Mouse (Mus musculus): ENCODE data around the gene Dgkg. TPM values are rescaled to one million over a fixed set of nuclear protein-coding genes. Genes with fewer than 3 reads are reported as not detected.
A peak's percentile ranks its signal among the peaks of the same experiment; 100 is the strongest.

Gene Dgkg
- polyA plus RNA-seq, 1 experiment from 2014 or later: 2.1 TPM

GRCm38 (mm10) chr16:22577656-22578055, 79.4 kb downstream of the Dgkg start:
- 46% methylated on average over 8 of the region's 8 CpGs for WGBS
- Histone ChIP-seq H3K9ac (ENCODE audit: low read length) (no peak overlapping the region), H3K27me3 (ENCODE audit: control insufficient read depth, insufficient read depth, low read length) (no peaks in the 10 kb centered on the region), H3K27ac (ENCODE audit: low read length) (no peak overlapping the region), H3K4me3 (replicated peaks; ENCODE audit: low read length) (no peak overlapping the region), H3K4me1 (ENCODE audit: control insufficient read depth, insufficient read depth, low read length) (no peaks in the 10 kb centered on the region; the same call in 1 of the 2 replicates), H3K4me2 (ENCODE audit: low read depth, low read length) (no peak overlapping the region), H3K9me3 (replicated peaks; ENCODE audit: control insufficient read depth, low read length) (no peaks in the 10 kb centered on the region), H3K36me3 (ENCODE audit: control insufficient read depth, insufficient read depth, low read length) (no peaks in the 10 kb centered on the region)
- no peak for ATAC-seq (ENCODE audit: insufficient read depth, low FRiP score)

DNA sequence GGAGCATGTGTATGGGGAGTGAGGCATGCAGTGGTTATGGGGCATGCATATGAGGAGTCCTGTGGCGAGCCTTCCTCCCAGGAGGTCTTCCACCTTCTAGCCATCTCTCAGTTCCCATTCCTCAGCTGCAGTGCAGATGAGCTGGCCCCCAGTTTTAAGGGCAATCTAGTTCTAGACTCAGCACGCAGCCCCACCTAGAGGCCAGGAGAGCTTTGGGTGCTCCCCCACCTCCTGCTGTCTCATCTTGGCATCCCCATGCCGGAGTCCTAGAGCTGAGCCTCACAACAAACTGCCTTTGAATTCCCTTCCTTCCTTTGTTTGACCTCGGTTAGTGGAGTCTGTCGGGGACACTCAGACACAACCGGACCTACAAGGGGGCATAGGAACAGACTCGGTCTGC, 82.9 kb downstream of the Dgkg start:
- no peak overlapping the region for H3K4me3 ChIP-seq (replicated peaks; ENCODE audit: low read length)
- H3K27me3 ChIP-seq (ENCODE audit: control insufficient read depth, insufficient read depth, low read length): no peaks in the 10 kb centered on the region
- H3K9ac ChIP-seq (ENCODE audit: low read length): no peak overlapping the region
- no peak overlapping the region for H3K27ac ChIP-seq (ENCODE audit: low read length)
- H3K36me3 ChIP-seq (ENCODE audit: control insufficient read depth, insufficient read depth, low read length): no peaks in the 10 kb centered on the region
- no peaks in the 10 kb centered on the region for H3K4me1 ChIP-seq (ENCODE audit: control insufficient read depth, insufficient read depth, low read length)
- no peaks in the 10 kb centered on the region for H3K9me3 ChIP-seq (replicated peaks; ENCODE audit: control insufficient read depth, low read length)
- WGBS: 63% methylated on average over 7 of the region's 7 CpGs
- no peak for ATAC-seq (ENCODE audit: insufficient read depth, low FRiP score)
- no peak overlapping the region for H3K4me2 ChIP-seq (ENCODE audit: low read depth, low read length)

GRCm38 (mm10) chr16:22572641-22573341, 84.2 kb downstream of the Dgkg start:
- H3K4me3 ChIP-seq (replicated peaks; ENCODE audit: low read length): no peak overlapping the region
- H3K27me3 ChIP-seq (ENCODE audit: control insufficient read depth, insufficient read depth, low read length): no peaks in the 10 kb centered on the region
- peak overlapping the region; percentile 27; the same call in 1 of the 2 replicates for H3K9ac ChIP-seq (ENCODE audit: low read length)
- H3K4me2 ChIP-seq (ENCODE audit: low read depth, low read length): peak overlapping the region; percentile 35
- H3K36me3 ChIP-seq (ENCODE audit: control insufficient read depth, insufficient read depth, low read length): no peaks in the 10 kb centered on the region
- no peaks in the 10 kb centered on the region for H3K9me3 ChIP-seq (replicated peaks; ENCODE audit: control insufficient read depth, low read length)
- 32% methylated on average over 21 of the region's 21 CpGs for WGBS
- no peaks in the 10 kb centered on the region for H3K4me1 ChIP-seq (ENCODE audit: control insufficient read depth, insufficient read depth, low read length)
- peak overlapping the region; percentile 58 for H3K27ac ChIP-seq (ENCODE audit: low read length)
- peak; percentile 91 for ATAC-seq (ENCODE audit: insufficient read depth, low FRiP score)

DNA sequence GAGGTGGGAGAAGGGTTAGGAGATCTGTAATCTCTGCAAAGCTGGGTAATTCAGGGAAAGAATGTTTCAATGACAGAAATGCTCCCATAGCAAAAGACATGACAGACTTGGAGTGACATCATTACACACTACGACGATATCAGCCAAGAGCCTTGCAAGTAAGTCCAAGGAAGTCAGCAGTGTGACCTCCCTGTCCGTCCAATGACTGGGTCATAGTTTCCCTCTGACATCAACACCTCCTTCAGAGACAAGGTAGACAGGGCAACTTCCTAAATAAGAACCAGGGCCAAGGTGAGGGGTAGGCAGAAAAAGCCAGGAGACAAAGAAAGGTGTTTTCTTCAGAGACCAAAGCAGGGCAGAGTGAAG, 92.1 kb downstream of the Dgkg start:
- ATAC-seq (ENCODE audit: insufficient read depth, low FRiP score): no peak
- Histone ChIP-seq H3K4me2 (ENCODE audit: low read depth, low read length) (no peak overlapping the region), H3K4me3 (replicated peaks; ENCODE audit: low read length) (no peak overlapping the region), H3K4me1 (ENCODE audit: control insufficient read depth, insufficient read depth, low read length) (no peaks in the 10 kb centered on the region), H3K36me3 (ENCODE audit: control insufficient read depth, insufficient read depth, low read length) (no peaks in the 10 kb centered on the region), H3K9me3 (replicated peaks; ENCODE audit: control insufficient read depth, low read length) (no peaks in the 10 kb centered on the region), H3K27ac (ENCODE audit: low read length) (no peak overlapping the region), H3K9ac (ENCODE audit: low read length) (no peak overlapping the region), H3K27me3 (ENCODE audit: control insufficient read depth, insufficient read depth, low read length) (no peaks in the 10 kb centered on the region)
- WGBS: 76% methylated on average over 3 of the region's 3 CpGs

GRCm38 (mm10) chr16:22564259-22564906, 92.6 kb downstream of the Dgkg start:
- no peaks in the 10 kb centered on the region for H3K27me3 ChIP-seq (ENCODE audit: control insufficient read depth, insufficient read depth, low read length)
- H3K36me3 ChIP-seq (ENCODE audit: control insufficient read depth, insufficient read depth, low read length): no peaks in the 10 kb centered on the region
- no peak for ATAC-seq (ENCODE audit: insufficient read depth, low FRiP score)
- no peak overlapping the region for H3K4me2 ChIP-seq (ENCODE audit: low read depth, low read length)
- H3K4me3 ChIP-seq (replicated peaks; ENCODE audit: low read length): no peak overlapping the region
- 58% methylated on average over 14 of the region's 14 CpGs for WGBS
- no peak overlapping the region for H3K9ac ChIP-seq (ENCODE audit: low read length)
- no peak overlapping the region for H3K27ac ChIP-seq (ENCODE audit: low read length)
- H3K9me3 ChIP-seq (replicated peaks; ENCODE audit: control insufficient read depth, low read length): no peaks in the 10 kb centered on the region
- no peaks in the 10 kb centered on the region for H3K4me1 ChIP-seq (ENCODE audit: control insufficient read depth, insufficient read depth, low read length)

- Histone ChIP-seq H3K4me2 (ENCODE audit: low read depth, low read length) (no peak overlapping the region), H3K9me3 (replicated peaks; ENCODE audit: control insufficient read depth, low read length) (no peaks in the 10 kb centered on the region), H3K9ac (ENCODE audit: low read length) (no peak overlapping the region), H3K36me3 (ENCODE audit: control insufficient read depth, insufficient read depth, low read length) (no peaks in the 10 kb centered on the region), H3K27me3 (ENCODE audit: control insufficient read depth, insufficient read depth, low read length) (no peaks in the 10 kb centered on the region), H3K27ac (ENCODE audit: low read length) (no peak overlapping the region), H3K4me3 (replicated peaks; ENCODE audit: low read length) (no peak overlapping the region), H3K4me1 (ENCODE audit: control insufficient read depth, insufficient read depth, low read length) (no peaks in the 10 kb centered on the region)
- no peak for ATAC-seq (ENCODE audit: insufficient read depth, low FRiP score)
Measured at GRCm38 (mm10) chr16:22563594-22563993, 93.4 kb downstream of the Dgkg start.

- H3K4me1 ChIP-seq (ENCODE audit: control insufficient read depth, insufficient read depth, low read length): peaks cover 10% of the 10 kb centered on the region
- no peak overlapping the region for H3K9ac ChIP-seq (ENCODE audit: low read length)
- H3K36me3 ChIP-seq (ENCODE audit: control insufficient read depth, insufficient read depth, low read length): no peaks in the 10 kb centered on the region
- no peaks in the 10 kb centered on the region for H3K9me3 ChIP-seq (replicated peaks; ENCODE audit: control insufficient read depth, low read length)
- no peak overlapping the region for H3K4me2 ChIP-seq (ENCODE audit: low read depth, low read length)
- 44% methylated on average over 2 of the region's 2 CpGs for WGBS
- no peak for ATAC-seq (ENCODE audit: insufficient read depth, low FRiP score)
- H3K4me3 ChIP-seq (replicated peaks; ENCODE audit: low read length): no peak overlapping the region
- H3K27ac ChIP-seq (ENCODE audit: low read length): no peak overlapping the region
- H3K27me3 ChIP-seq (ENCODE audit: control insufficient read depth, insufficient read depth, low read length): no peaks in the 10 kb centered on the region
Measured at GRCm38 (mm10) chr16:22554996-22555395, 102.0 kb downstream of the Dgkg start.

GRCm38 (mm10) chr16:22552351-22552750, 104.7 kb downstream of the Dgkg start:
- H3K27me3 ChIP-seq (ENCODE audit: control insufficient read depth, insufficient read depth, low read length): no peaks in the 10 kb centered on the region
- ATAC-seq (ENCODE audit: insufficient read depth, low FRiP score): no peak
- H3K4me2 ChIP-seq (ENCODE audit: low read depth, low read length): no peak overlapping the region
- no peak overlapping the region for H3K9ac ChIP-seq (ENCODE audit: low read length)
- 61% methylated on average over 9 of the region's 9 CpGs for WGBS
- no peaks in the 10 kb centered on the region for H3K9me3 ChIP-seq (replicated peaks; ENCODE audit: control insufficient read depth, low read length)
- H3K4me1 ChIP-seq (ENCODE audit: control insufficient read depth, insufficient read depth, low read length): peaks cover 15% of the 10 kb centered on the region
- H3K36me3 ChIP-seq (ENCODE audit: control insufficient read depth, insufficient read depth, low read length): no peaks in the 10 kb centered on the region
- no peak overlapping the region for H3K4me3 ChIP-seq (replicated peaks; ENCODE audit: low read length)
- no peak overlapping the region for H3K27ac ChIP-seq (ENCODE audit: low read length)

DNA sequence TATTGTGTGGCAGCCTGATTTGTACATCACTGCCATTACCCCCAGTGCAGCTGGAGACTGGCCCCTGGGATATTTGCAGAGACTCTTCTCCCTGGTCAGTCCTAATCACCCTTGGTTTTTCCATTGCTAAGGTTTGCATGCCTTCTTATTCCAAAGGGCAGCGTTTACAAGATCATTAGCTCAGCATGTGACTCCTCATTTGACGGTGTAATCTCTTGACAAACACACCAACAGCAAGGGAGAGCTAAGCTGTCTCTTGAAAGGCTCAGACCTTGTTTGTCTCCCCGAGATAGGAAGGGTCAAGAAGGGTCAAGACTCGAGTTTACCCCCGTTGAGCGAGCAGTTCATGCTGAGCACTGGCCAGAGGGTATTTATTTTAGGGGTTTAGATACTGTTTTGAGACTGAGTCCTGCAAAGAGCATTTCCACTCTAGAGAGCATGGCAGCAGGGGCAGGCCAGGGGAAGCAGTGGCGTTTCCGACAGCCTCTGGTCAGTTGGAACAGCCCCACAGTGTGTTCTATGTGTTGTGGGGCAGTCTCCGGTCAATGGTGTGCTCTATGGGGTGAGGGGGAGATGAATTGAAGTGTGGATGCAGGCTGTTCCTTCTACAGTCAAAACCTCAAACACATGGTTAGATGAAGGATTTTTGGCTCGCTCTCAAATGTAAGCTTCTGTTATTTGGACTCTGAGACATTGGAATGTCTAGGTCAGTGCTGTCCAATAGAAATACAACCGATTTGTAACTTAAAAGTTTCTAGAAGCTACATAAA, 105.6 kb downstream of the Dgkg start:
- 17% methylated on average over 11 of the region's 11 CpGs for WGBS
- H3K9ac ChIP-seq (ENCODE audit: low read length): no peak overlapping the region
- no peak overlapping the region for H3K4me3 ChIP-seq (replicated peaks; ENCODE audit: low read length)
- H3K9me3 ChIP-seq (replicated peaks; ENCODE audit: control insufficient read depth, low read length): no peaks in the 10 kb centered on the region
- ATAC-seq (ENCODE audit: insufficient read depth, low FRiP score): no peak
- H3K4me1 ChIP-seq (ENCODE audit: control insufficient read depth, insufficient read depth, low read length): peaks cover 15% of the 10 kb centered on the region
- H3K27me3 ChIP-seq (ENCODE audit: control insufficient read depth, insufficient read depth, low read length): no peaks in the 10 kb centered on the region
- no peak overlapping the region for H3K4me2 ChIP-seq (ENCODE audit: low read depth, low read length)
- H3K36me3 ChIP-seq (ENCODE audit: control insufficient read depth, insufficient read depth, low read length): no peaks in the 10 kb centered on the region
- no peak overlapping the region for H3K27ac ChIP-seq (ENCODE audit: low read length)
